Mouse (Mus musculus): ENCODE results near the gene Msgn1. TPM values are rescaled to one million over a fixed set of nuclear protein-coding genes. Genes with fewer than 3 reads are reported as not detected.

Msgn1 gene
- not detected in 2 replicates for total RNA-seq (2015; ENCODE audit: low replicate concordance)
- total RNA-seq (2017; ENCODE audit: low replicate concordance), result not detected in 2 replicates

DNA sequence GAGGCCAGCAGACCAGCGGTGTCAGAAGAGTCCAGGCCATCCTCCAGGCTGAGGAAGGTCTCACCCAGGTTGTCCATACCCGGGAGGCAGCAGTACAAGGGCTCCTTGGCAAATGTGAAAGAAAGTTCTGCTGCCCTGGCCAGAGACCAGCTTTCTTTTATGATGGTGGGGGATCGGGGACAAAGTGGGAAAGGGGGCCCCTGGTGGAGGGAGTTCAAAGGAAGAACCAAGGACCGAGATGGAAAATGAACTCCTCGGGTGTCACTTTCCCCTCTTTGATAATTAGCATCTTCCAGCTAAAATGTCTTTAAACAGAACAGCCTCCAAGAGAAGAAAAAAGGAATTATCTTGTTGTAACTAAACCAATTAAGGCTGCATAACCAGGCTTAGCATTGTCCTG, at the start of gene Msgn1:
Gene Msgn1, minus strand, starts transcription at position 101 of the 400 bp plus-strand sequence.
- no peak for ATAC-seq (replicated peaks; ENCODE audit: low FRiP score, poor library complexity, severe bottlenecking)

DNA sequence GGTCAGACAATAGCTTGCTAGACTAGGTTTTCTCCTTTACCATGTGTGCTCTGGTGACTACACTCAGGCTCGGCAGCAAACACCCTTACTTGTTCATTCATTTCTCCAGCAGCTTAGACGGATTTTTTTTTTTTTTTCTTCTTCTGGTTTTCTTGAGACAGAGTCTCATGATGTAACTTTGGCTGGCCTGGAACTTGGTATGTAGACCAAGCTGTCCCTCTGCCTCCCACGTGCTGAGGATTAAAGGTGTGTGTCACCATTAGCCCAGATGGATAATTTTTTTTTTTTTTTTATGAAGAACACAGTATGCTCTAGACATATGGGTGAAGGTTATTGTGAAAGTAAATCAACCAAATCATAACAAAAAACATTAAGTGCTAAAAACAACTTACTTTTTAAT, 41.5 kb upstream of the Msgn1 start:
- no peak for ATAC-seq (replicated peaks; ENCODE audit: low FRiP score, poor library complexity, severe bottlenecking)

DNA sequence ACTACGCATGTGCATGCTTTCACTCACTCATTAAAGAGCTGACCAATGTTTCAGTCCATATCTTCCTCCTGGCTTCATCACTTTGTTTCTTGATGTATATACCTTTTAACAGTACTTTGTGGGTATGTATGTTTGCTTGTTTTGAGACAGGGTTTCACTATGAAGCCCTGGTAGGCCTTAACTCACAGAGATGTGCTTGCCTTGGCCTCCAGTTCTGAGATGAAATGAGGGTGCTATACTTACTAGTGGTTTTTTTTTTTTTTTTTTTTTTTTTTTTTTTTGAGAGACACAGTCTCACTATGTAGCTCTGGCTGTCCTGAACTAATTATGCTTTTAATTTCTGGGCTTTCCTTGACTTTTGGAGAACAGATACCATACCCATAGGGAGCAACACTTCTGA, 38.7 kb upstream of the Msgn1 start:
- no peak for ATAC-seq (replicated peaks; ENCODE audit: low FRiP score, poor library complexity, severe bottlenecking)

DNA sequence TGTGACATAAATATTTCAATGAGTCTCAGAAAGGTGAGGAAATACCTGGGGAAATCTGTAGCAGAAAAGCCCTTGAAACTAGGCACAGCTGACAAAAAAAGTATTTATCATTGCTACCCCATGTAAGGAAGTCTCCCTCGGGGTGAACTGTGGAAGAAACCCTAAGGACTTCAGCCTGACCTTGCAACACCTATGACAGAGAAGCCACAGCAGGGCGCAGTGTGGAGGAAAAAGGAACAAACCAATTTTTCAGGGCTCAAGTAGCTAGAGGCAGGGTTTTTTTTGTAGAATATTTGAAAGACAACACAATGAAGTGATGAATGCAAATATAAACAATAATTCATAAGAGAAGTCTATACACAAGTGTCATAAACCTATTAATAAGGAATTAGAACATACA, 27.2 kb upstream of the Msgn1 start:
- ATAC-seq (replicated peaks; ENCODE audit: low FRiP score, poor library complexity, severe bottlenecking), result no peak

DNA sequence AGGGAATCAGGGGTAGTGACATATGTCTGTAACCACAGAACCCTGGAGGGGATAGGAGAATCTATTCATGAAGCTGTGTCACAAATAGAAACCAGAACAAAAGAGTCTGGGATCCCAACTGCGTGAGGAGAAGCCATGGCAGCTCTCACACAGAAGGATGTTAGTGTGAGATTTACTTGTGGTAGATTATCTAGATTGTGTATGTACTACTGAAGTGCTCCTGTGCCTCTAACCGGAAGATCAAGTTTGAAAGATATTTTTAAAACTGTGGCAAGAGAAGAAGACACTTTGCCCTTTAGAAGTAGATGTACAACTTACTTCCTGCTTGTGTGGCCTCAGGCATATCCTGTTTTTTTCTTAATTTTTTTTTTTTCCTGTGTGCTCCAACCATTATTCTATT, 21.5 kb upstream of the Msgn1 start:
- ATAC-seq (replicated peaks; ENCODE audit: low FRiP score, poor library complexity, severe bottlenecking), result no peak

DNA sequence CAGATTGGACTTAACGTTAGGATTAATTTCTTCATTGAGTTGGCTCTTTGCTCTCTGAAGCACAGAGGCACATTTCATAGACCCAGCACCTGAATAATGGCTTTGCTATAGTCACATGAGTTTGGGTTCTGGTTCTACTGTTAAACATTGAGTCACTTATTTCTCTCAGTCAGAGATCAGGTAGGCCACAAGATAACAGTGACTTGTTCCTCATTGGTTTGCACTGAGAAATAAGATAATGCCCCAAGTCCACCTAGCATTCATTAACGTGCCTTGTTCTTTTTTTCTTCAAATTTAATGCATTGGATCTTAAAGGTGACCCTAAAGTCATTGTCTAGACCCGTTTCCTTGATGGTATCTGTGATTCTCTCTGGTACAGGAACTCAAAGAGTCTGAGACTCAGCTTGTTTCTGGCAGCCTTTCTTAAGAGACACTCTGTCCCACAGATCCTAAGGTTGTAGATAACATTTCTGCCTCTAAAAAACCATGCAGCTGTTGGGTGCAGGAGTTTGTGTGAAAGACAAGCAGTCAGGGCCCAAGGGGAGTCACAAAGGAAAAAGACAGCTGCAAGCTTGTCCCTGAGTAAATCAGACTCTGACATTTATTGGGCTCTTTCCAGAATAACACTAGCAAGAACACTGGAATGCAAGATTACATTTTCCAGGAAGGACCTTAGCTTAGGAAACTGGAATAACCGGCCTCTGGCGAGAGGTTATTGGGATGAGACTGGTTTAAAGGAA, 17.9 kb upstream of the Msgn1 start:
- no peak for ATAC-seq (replicated peaks; ENCODE audit: low FRiP score, poor library complexity, severe bottlenecking)

DNA sequence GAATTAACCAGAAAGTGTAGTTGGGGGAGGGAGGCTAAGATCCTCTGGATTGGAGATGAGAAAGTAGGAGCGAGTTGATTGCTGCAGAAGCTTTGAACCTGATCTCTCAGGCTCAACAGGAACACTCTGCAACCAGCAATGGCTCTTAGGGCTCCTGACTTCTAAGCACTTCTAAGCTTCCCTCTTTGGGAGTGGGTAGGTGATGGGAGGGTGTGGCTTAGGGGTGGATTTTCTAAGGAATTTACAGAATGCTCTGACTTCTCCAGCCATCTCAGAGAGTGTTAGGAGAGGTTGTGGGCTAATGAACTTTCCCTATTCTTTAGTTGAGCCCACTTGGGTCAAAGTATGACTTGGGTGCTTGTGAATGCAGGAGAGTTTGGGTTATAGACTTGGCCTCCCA, 17.4 kb upstream of the Msgn1 start:
- ATAC-seq (replicated peaks; ENCODE audit: low FRiP score, poor library complexity, severe bottlenecking), result no peak

DNA sequence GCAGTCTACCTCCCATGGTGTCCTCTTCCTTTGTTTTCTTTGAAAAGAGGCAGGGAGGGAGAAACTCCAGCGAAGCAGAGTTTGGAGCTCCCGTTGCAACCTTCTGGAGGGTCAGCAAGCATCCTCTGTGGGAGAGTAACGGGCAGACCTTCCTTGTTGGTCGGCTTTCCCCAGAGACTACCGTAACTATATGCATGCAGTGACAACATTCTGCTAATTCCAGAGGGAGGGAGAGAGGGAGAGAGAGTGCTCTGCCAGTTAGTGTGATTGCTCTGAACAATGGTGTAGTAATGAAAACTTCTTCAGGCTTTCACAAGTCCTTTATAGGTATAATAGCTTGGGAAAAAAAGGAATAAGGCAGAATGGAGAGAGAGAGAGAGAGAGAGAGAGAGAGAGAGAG, 15.9 kb upstream of the Msgn1 start:
- ATAC-seq (replicated peaks; ENCODE audit: low FRiP score, poor library complexity, severe bottlenecking), result no peak

DNA sequence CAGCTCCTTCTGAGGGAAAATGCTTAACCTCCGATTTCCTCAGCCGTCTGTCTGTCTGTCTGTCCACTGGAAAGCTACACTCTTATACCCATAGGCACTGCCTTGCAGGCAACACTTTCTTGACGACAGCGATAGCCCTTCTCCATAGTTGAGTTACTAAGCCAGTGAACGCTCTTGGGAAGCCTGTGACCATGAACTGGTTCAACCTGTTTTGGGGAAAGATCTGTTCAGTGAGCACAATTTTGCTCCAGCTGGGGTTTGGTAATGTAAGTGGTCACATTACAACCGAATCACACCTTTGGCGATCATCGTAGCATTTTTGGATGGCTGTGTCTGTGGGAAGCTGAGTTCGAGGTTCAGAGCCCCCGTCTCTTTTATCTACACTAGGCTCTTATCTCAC, 14.3 kb upstream of the Msgn1 start:
- no peak for ATAC-seq (replicated peaks; ENCODE audit: low FRiP score, poor library complexity, severe bottlenecking)

DNA sequence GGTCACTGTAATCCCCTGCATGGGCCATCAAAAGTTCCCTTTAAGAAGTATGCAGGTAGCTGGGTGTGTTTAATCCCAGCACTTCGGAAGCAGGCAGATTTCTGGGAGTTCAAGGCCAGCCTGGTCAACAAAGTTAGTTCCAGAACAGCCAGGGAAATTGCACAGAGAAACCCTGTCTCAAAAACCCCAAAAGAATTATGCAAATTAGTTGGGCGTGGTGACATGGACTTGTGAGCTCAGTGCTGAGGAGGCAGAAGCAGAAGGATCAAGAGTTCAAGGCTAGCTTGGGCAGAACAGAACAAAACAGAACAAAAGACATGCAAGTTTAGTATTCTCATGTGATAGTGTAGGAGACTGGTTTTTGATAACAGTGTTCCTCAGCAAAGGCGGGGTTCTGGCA, 13.8 kb upstream of the Msgn1 start:
- ATAC-seq (replicated peaks; ENCODE audit: low FRiP score, poor library complexity, severe bottlenecking), result no peak

DNA sequence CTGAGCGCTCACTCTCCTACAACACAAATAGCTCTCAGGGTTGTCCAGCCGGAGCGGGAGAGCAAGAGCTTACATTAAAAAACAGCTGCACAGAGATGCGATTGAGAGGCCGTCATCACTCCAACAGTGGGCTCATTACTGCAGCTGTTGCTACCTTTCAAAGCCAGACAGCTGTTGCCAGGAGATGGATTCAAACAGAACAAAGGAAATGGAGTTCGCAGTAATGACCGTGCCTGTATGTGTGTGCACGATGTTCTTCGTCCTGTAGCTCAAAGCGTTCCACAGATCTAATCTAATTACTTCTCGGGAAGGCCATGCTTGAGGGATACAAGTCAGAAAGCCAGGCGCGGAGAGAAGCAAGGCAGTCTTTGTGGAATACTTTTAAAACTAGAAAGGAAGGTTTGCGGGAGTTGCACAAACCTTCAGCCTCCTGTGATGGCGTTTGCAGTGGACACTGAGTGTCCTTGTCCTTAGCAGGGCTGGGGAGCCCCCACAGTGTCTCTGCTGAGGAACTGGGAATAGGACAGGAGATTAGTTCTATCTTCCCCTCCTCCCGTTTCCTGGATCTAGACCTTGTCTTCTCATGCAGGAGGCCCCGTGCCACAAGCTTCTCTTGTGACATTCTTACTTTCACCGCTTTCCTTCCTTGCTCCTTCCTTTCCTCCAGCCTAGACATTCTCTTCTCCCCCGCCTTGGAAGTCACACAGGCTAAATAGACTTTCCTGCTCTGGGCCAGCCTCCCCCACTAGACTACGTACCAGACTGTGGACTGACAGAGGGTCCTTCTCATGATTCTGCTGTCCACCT, 13.0 kb upstream of the Msgn1 start:
- ATAC-seq (replicated peaks; ENCODE audit: low FRiP score, poor library complexity, severe bottlenecking), result no peak

DNA sequence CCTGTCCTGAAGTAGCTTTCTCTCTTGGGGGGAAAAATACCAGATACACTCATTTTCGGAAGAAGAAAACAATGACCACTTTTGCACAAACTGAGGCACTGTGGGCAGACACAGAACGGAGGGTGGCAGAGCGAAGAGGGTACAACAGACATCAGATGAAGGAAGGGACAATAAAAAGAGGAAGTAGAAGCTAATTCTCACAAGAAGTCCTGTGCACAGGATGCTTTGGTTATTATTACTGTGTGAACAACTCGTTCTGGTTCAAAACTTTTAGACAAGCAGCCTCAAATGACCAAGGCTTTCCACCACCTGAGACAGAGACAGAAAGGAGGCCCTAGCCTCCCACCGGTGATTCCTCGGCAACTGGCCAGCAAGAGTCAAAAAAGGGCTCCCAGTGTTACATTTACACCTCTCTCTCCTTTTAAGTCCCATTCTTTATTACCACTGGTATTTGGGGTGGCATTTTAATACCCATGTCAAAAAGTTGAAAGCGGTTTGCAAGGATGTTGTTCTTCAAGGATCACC, 9.0 kb upstream of the Msgn1 start:
- no peak for ATAC-seq (replicated peaks; ENCODE audit: low FRiP score, poor library complexity, severe bottlenecking)

DNA sequence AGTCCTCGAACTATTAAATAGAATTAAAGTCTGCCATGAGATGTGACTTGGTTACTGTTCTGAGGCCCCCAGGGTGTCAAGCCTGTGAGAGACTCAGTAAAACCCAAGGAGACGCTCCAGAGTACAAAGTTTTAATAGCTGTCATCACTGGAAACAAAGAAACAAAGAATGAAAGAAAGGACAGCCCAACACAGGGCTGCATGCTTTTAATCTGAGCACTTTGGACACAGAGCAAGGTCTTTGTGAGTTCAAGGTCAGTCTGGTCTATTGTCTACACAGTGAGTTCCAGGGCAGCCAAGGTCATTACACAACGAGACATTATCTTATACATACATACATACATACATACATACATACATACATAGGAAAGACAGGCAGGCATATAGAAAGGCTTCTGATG, 7.7 kb upstream of the Msgn1 start:
- ATAC-seq (replicated peaks; ENCODE audit: low FRiP score, poor library complexity, severe bottlenecking), result no peak

DNA sequence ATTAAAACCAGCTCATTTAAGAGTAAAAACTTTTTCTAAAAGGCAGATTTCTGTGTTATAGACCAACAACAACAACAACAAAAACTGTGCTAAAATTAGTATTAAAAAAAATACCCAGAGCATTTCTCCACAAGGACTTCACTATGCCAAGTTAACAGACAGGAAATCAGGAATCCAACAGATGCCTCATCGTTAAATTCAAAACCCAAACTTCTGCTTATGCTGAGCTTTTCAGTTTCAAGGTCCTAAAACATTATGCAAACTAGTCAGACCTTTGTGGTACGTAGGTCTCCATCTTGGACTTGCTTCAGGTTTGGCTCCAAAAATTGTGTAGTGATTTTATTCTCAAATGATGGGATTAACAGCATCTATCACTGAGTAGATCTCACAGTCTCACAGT, 6.8 kb upstream of the Msgn1 start:
- no peak for ATAC-seq (replicated peaks; ENCODE audit: low FRiP score, poor library complexity, severe bottlenecking)

DNA sequence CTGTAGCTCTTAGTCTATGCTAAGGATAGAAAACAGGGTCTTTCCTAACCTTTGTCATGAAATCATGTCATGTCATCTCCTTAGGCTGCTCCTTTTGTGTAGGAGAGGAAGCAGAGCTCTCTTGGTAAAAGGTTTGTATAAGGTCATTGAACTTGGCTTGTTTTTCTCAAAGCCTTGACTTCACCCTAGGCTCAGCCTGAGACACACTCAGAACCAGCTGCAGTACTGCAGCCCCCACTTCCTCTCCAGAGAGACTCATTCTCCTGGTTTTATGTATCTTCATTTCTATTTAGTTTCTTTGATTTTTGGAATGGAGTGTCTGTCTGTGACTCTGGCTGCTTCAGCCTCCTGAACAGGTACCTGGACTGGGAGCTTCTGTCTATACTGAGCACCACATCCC, 6.0 kb upstream of the Msgn1 start:
- no peak for ATAC-seq (replicated peaks; ENCODE audit: low FRiP score, poor library complexity, severe bottlenecking)

DNA sequence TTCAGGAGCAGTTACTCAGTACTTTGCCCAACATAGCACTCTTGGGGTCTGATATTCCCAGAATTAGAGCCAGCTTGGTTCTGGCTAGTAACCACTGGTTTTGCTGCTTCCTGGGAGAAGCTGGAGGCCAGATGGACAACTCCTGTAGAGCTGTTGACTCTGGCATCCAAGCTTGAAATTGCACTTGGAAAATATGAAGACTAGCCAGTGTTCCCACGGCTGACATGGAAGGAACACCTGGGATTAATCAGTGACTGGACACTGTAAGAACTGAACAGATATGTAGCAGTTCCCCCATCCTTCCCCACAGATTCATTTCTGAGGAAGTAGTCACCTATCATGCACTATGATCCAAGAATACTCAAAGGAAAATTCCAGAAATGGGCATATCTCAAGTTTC, 4.1 kb upstream of the Msgn1 start:
- ATAC-seq (replicated peaks; ENCODE audit: low FRiP score, poor library complexity, severe bottlenecking), result no peak

DNA sequence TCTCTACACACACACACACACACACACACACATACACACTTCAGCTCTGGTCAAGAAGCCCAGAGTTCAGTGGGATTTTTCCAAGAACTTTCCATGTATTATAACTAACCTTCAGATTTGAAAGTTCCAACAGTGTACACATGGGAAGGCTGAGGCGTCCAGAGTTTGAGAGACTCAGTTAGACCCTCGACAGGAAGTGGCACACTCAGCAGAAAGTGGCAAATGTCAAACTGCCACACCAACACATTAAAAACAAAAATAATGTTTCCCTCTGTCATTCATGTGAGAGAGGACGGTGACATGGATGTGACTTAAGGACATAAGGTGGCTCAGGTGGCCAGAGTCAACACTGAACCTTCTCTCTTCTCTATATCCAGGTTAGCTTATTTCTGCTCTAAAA, 1.6 kb upstream of the Msgn1 start:
- no peak for ATAC-seq (replicated peaks; ENCODE audit: low FRiP score, poor library complexity, severe bottlenecking)

DNA sequence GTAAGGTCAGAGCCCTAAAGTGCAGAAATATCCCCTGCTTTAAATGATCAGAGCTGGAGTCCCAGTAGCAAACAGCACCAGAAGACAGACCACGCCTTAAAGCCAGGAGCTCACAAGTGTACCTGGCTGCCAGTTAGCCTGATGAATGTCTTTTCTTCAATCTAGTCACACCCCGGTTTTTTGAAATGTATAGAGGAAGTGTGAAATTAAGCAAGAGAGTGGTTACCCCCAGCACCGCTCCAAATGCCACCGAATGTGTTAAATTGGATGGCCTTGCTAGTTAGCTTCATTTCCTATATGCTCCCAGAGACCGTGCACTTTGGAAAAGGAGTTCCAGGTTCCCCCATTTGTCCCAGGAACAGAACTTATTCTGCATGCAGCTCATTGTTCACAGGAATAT, 864 bp upstream of the Msgn1 start:
- no peak for ATAC-seq (replicated peaks; ENCODE audit: low FRiP score, poor library complexity, severe bottlenecking)

DNA sequence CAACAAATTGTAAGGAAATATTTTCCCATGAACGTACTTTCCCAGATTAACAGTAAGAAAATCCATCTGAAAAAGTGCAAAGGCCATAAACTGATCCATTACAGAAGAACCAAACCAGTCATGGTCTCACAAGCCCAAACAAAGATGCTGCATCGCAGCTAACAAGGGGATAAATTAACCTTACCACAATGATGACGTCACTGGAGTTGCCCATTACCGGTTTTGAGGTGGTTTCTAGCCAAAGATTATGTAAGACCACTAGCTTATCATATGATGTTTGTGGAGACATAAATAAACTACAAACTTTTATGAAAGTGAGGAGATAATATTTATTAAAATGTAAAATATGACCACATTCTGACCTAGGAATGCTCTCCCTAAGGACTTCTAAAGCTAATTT, 2.5 kb downstream of the Msgn1 start:
- no peak for ATAC-seq (replicated peaks; ENCODE audit: low FRiP score, poor library complexity, severe bottlenecking)

DNA sequence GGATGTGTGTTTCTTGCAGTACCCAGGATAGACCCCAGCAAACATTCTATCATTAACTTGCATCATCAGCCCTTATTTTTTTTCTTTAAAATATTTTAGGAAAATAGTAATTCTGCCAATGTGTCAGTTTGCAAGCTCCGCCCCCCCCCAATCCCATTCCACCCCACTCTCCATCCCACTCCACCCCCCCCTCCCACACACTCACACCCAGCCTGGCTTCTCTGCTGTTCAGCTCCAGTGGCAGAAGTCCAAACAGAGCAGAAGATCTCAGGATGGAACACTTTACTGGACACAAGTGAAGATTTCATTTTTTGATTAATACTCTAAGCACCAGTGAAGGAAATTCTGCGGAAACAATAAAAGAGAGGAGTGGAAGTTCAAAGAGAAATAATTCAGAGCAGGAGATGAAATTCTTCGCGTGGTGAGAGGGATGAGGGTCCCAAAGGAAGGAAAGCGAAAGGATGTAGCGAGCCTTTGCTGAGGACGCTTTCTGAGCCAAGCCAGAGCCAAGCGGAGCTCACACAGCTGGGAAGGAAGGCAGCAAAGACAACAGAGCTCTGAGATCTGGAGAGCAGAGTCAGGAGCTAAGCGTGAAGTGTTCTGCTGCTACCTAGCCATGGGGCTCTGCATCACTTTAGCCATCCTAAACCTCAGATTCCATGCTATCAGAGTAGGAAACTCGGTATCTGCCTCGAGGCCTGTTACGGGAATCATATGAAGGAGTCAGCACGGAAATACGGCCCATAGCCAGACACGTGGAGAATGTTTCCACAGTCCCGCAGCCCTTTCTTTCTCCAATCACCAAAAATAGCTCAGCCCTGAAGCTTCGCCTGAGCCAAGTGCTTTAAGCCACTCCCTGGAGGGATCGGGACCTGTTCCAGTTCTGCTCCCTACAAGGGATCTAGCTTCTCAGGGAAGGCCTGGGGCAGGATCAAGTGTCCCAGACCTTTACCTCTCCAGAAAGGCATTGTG, 4.8 kb downstream of the Msgn1 start:
- no peak for ATAC-seq (replicated peaks; ENCODE audit: low FRiP score, poor library complexity, severe bottlenecking)

Data from erythroblast, adult 5-6 weeks (primary cell).